Mouse (Mus musculus) lung, postnatal 0 days (tissue): ENCODE data around the gene Klrd1.

ENCODE experiments used
- CTCF ChIP-seq: IDR thresholded peaks from 2 replicates; pipeline ENCODE4 v1.5.1; 2016; ENCODE audit warnings: antibody characterized with exemption, mild to moderate bottlenecking
- EP300 ChIP-seq: IDR thresholded peaks from 2 replicates; pipeline ENCODE4 v1.6.1; 2016; ENCODE audit warnings: antibody characterized with exemption, mild to moderate bottlenecking, control low read depth

- TF ChIP-seq CTCF (no peak), EP300 (no peak)
Observed at GRCm38 (mm10) chr6:129557298-129558023, 34.1 kb upstream of the Klrd1 start.
